Mouse (Mus musculus): ENCODE measurements around the gene Slc35b2.

GRCm38 (mm10) chr17:45608396-45608795, 44.7 kb downstream of the Slc35b2 start:
- TF ChIP-seq POLR2A (IDR thresholded peaks at IDR 0.05; ENCODE audit: low read depth, low read length) (no peak), USF1 (IDR thresholded peaks at IDR 0.05; ENCODE audit: low read depth, low read length) (no peak), CTCF (conservative IDR thresholded peaks at IDR 0.05 in 1 of 2, IDR thresholded peaks at IDR 0.05 in 1 of 2; ENCODE audit: low read depth in 2 of 2, low read length in 2 of 2) (no peak), NRF1 (IDR thresholded peaks at IDR 0.05; ENCODE audit: low read depth, low read length) (no peak), UBTF (IDR thresholded peaks at IDR 0.05; ENCODE audit: low read depth, low read length) (no peak), EP300 (IDR thresholded peaks at IDR 0.05; ENCODE audit: low read length) (no peak), MYC (IDR thresholded peaks at IDR 0.05; ENCODE audit: low read depth, low read length) (no peak)

Data from CH12.LX (cell line).